Mouse (Mus musculus): ENCODE measurements around the gene Prpf38b.

Gene Prpf38b

GRCm38 (mm10) chr3:108857714-108858113 lies 53.8 kb downstream of the Prpf38b start:
- DNase-seq, result no peak

DNA sequence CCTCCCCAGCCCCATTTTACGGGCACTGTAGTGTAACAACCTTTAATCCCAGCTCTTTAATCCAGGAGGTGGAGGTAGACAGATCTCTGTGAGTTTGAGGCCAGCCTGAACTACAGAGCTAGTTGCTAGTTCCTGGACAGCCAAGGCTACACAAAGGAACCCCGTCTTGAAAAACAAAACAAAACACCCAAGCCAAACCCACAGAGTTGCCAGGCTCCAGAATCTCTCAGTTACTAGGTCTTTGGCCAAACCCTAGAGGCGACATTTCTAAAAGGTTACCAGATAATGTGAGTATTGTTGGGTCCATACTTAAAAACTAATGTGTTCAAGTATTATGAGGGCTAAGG lies 54.4 kb downstream of the Prpf38b start:
- no peak for DNase-seq

- DNase-seq, result peak; percentile 60 to 66
These were observed 55.0 kb downstream of the Prpf38b start for GRCm38 (mm10) chr3:108856386-108857123.

GRCm38 (mm10) chr3:108855864-108856263 lies 55.7 kb downstream of the Prpf38b start:
- no peak for DNase-seq

DNA sequence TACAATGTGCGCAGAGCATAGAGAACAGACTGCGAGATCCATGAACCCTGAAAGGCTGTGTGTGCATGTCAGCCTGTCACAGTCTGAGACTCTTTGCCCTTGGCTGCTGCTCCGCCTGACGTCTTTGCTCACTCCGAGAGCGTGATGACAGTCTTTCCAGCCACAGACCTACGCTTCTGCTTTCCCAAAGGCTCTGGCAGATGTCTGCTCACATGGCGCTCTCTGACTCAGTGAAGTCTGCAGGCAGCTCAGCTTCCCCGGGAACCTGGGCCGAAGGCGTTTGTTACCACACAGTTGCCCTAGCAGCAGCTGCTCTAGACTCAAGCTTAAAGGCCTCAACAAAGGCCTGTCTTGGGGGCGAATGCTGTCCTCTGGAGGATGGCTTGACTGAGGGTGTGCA lies 56.2 kb downstream of the Prpf38b start:
- no peak for DNase-seq

DNA sequence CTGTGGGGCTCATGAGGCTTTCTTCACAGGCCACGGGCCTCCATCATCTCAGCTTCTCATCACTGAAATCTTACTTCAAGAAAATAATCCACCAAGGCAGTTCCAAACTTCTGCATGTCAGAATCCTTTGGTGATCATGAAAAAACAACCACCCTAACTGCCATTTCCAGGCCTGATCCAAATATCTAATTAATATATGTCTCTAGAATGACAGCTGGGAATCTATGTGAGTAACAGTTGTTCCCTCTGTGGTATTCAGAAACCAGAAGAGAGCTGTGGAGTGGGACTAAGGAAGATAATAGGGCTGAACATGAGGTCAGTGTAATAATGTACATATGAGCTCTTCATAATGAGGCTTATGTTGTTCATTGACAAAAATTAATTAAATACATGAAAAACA lies 58.3 kb downstream of the Prpf38b start:
- no peak for DNase-seq
